Mouse (Mus musculus) A20 (cell line): Measurements from ENCODE around the gene Itpripl2.

ENCODE experiments used
- DNase-seq: peaks from one replicate; pipeline ENCODE4 v3.0.0-alpha.2; 2011; ENCODE audit warnings: low read depth, low spot score

Itpripl2 gene

GRCm38 (mm10) chr7:118443895-118444485 lies 47.8 kb downstream of the Itpripl2 start:
- DNase-seq: no peak

GRCm38 (mm10) chr7:118443371-118443770 lies 48.4 kb downstream of the Itpripl2 start:
- peak; percentile 60 for DNase-seq

- DNase-seq: no peak
Measured at GRCm38 (mm10) chr7:118441535-118441934, 50.2 kb downstream of the Itpripl2 start.

- peak; percentile 54 for DNase-seq
Measured at GRCm38 (mm10) chr7:118437101-118437802, 54.5 kb downstream of the Itpripl2 start.
